Mouse (Mus musculus) heart, postnatal 0 days (tissue): ENCODE measurements around the gene Pim3.

Experiments used
- CTCF ChIP-seq: IDR thresholded peaks from 2 replicates; pipeline ENCODE4 v1.5.1; 2016; ENCODE audit warnings: antibody characterized with exemption, control low read depth, low read depth
- EP300 ChIP-seq: IDR thresholded peaks from 2 replicates; pipeline ENCODE4 v1.6.1; 2016; ENCODE audit warnings: antibody characterized with exemption, low read depth

GRCm38 (mm10) chr15:88882851-88883250 is 20.9 kb downstream of the Pim3 start:
- no peak for TF ChIP-seq CTCF
- no peak for TF ChIP-seq EP300
